Mouse (Mus musculus) heart, adult 2 months (tissue): ENCODE measurements around the gene Mecom.

Source experiments
- CTCF ChIP-seq: fragments of 200-600 bp; IDR thresholded peaks from 2 replicates; pipeline ENCODE4 v1.8.1; 2022; ENCODE audit warnings: antibody characterized with exemption, mild to moderate bottlenecking, moderate library complexity
- POLR2A ChIP-seq: fragments of 200-500 bp; IDR thresholded peaks from 2 replicates; pipeline ENCODE4 v1.6.1; 2011; ENCODE audit warnings: mild to moderate bottlenecking, low read depth, low read length, control low read depth; ENCODE audit not compliant: insufficient read depth

DNA sequence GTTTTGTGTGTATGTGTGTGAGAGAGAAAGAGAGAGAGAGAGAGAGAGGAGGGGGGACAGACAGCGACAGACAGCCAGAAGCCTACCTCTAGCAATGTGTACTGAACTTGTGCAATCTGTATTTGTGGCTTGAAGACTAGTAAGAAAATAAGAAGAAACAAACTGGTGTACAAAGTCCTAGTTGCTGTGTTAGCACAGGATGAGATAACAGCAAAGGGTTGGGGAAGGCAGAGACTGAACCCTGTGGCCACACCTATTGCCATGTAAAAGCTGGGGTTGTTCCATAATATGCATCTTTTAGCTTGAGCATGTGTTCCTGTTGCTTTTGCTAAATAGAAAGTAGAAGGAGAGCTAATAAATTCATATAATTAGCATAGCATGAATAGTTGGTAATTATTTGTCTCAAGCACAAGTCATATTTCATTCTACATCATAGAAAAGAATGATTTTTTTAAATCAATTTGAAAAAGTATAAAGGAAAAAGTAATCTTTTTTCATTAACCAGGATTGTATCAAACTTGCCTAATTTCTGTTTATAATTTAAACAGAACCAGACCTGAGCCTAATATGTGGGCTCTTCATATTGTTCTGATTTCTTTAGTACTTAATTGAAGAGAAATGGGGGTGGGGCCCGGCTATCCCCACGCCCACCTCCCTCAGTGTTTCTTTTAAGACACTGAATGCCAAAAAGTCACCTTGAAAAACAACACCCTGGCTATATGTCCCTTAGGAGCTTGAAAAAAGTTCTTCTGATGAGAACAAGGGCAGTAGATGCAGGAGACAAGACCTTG is 379.2 kb downstream of the Mecom start:
- no peak for TF ChIP-seq POLR2A
- no peak for TF ChIP-seq CTCF
